Mouse (Mus musculus): ENCODE measurements around the gene Gja5. TPM values are rescaled to one million over a fixed set of nuclear protein-coding genes. Genes with fewer than 3 reads are reported as not detected.
"Not testable (repeated sequence)": the region's sequence is repeated elsewhere in the genome, so short reads cannot be mapped to it uniquely, and the experiment has no call there.

Gja5 gene
- polyA plus RNA-seq, 1 experiment: 0.48 TPM

DNA sequence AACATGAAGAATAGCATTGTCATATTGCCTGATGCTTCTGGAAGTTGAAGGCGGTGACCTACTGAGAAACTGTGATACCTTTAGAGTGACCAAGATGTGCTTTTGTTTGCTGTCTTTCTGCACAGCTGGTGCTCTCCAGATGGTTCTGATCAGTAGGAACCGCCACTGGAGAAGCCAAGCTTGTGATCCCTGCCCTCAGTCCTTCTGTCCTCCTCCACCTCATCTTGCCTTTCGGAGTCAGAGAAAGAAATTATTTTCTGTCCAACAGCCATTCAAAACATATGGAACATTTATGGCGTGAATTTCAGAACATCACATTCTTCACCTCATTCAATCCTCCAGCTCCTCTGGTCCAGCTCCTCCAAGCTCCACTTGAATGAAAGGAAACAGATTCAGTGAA lies 143.3 kb downstream of the Gja5 start:
- H3K4me1 ChIP-seq (ENCODE audit: control insufficient read depth, insufficient read depth, low read length): no peaks in the 10 kb centered on the region
- TF ChIP-seq CTCF (IDR thresholded peaks at IDR 0.05; ENCODE audit: extremely low read depth, insufficient read depth, low read length) (no peak), POLR2A (IDR thresholded peaks at IDR 0.05; ENCODE audit: extremely low read depth, insufficient read depth, low read length) (no peak)
- H3K4me3 ChIP-seq (ENCODE audit: insufficient read depth, low read length): no peak overlapping the region
- no peak overlapping the region for H3K27ac ChIP-seq (ENCODE audit: insufficient read depth, low read length)

GRCm38 (mm10) chr3:97048360-97048759 lies 143.9 kb downstream of the Gja5 start:
- Histone ChIP-seq H3K4me1 (ENCODE audit: control insufficient read depth, insufficient read depth, low read length) (no peaks in the 10 kb centered on the region), H3K27ac (ENCODE audit: insufficient read depth, low read length) (no peak overlapping the region), H3K4me3 (ENCODE audit: insufficient read depth, low read length) (no peak overlapping the region)
- no peak for TF ChIP-seq POLR2A (IDR thresholded peaks at IDR 0.05; ENCODE audit: extremely low read depth, insufficient read depth, low read length)
- no peak for TF ChIP-seq CTCF (IDR thresholded peaks at IDR 0.05; ENCODE audit: extremely low read depth, insufficient read depth, low read length)

DNA sequence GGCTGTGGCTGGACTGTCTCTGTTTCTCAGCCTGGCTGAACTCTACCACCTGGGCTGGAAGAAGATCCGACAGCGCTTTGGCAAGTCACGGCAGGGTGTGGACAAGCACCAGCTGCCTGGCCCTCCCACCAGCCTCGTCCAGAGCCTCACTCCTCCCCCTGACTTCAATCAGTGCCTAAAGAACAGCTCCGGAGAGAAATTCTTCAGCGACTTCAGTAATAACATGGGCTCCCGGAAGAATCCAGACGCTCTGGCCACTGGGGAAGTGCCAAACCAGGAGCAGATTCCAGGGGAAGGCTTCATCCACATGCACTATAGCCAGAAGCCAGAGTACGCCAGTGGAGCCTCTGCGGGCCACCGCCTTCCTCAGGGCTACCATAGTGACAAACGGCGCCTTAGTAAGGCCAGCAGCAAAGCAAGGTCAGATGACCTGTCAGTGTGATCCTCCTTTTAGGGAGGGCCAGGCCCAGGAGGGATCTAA lies 146.8 kb downstream of the Gja5 start:
- Histone ChIP-seq H3K4me1 (ENCODE audit: control insufficient read depth, insufficient read depth, low read length) (no peaks in the 10 kb centered on the region), H3K4me3 (ENCODE audit: insufficient read depth, low read length) (no peak overlapping the region), H3K27ac (ENCODE audit: insufficient read depth, low read length) (no peak overlapping the region)
- TF ChIP-seq POLR2A (IDR thresholded peaks at IDR 0.05; ENCODE audit: extremely low read depth, insufficient read depth, low read length) (no peak), CTCF (IDR thresholded peaks at IDR 0.05; ENCODE audit: extremely low read depth, insufficient read depth, low read length) (no peak)

DNA sequence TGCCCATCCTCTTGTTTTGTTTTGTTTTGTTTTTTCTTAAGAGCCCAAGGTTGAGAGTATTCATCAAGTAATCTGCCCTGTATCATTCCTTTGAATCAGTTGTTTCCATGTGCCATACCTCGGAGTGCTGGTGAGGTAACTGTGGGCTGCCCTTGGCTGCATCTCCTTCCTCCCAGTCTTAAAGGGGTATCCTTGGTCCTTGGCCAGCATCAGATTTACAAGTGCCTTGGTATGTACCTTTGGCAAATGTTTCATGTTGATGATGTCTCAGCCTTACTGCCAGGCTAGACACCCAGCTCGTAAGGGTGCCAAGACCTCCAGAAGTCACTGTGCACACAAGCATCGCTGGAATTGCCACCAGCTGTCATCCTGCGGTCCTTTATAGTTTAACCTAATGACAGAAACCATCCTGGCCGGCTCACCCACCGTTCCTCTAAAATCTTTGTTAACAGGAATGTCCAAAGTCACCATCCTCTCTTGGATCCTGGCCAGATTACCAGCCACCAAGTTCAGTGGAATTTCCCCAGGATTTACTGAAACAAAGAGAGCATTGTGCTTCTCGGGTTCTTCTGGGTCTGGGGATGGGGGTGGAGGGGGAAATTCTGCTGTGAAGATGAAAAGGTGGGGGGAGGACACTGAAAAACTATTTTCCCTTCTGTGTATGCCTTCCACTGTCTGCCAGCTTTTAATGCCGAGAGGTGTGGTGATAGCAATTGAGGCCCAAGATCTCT lies 147.7 kb downstream of the Gja5 start:
- H3K4me1 ChIP-seq (ENCODE audit: control insufficient read depth, insufficient read depth, low read length): no peaks in the 10 kb centered on the region
- no peak for TF ChIP-seq POLR2A (IDR thresholded peaks at IDR 0.05; ENCODE audit: extremely low read depth, insufficient read depth, low read length)
- TF ChIP-seq CTCF (IDR thresholded peaks at IDR 0.05; ENCODE audit: extremely low read depth, insufficient read depth, low read length): no peak
- no peak overlapping the region for H3K27ac ChIP-seq (ENCODE audit: insufficient read depth, low read length)
- no peak overlapping the region for H3K4me3 ChIP-seq (ENCODE audit: insufficient read depth, low read length)

DNA sequence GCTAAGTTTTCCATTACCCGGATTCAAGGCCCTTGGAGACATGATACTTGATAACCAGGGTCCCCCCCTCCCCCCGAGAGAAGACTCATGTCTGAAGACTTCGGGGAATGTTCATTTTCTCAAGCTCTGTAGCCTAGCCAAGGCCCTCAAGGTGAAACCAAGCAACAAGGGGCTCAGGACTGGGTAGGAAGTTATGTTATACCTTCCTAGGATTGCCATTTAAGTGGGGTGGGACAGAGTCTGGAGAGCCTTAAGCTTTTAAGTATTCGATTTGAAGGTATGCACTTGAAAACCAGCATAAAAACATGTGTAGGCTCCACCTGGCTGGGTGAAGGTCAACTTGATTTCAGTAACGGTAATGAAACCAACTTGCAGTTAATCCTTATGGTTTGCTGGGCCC lies 154.2 kb downstream of the Gja5 start:
- Histone ChIP-seq H3K4me3 (ENCODE audit: insufficient read depth, low read length) (no peak overlapping the region), H3K27ac (ENCODE audit: insufficient read depth, low read length) (no peak overlapping the region), H3K4me1 (ENCODE audit: control insufficient read depth, insufficient read depth, low read length) (no peaks in the 10 kb centered on the region)
- TF ChIP-seq POLR2A (IDR thresholded peaks at IDR 0.05; ENCODE audit: extremely low read depth, insufficient read depth, low read length) (no peak), CTCF (IDR thresholded peaks at IDR 0.05; ENCODE audit: extremely low read depth, insufficient read depth, low read length) (no peak)

DNA sequence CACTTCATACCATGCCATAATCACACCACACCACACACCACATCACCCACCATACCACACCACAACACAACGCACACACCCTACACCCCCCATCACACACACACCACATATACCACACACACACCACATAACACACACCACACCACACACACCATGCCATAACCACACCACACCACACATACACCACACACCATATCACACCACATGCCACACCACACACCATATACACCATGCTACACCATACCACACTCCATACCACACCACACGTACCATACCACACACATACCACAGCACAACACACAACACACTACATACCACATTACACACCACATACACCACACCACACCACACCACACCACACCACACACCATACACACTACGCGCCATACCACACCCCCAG lies 155.6 kb downstream of the Gja5 start:
- Histone ChIP-seq H3K4me3 (ENCODE audit: insufficient read depth, low read length) (no peak overlapping the region), H3K4me1 (ENCODE audit: control insufficient read depth, insufficient read depth, low read length) (no peaks in the 10 kb centered on the region), H3K27ac (ENCODE audit: insufficient read depth, low read length) (no peak overlapping the region)
- TF ChIP-seq POLR2A (IDR thresholded peaks at IDR 0.05; ENCODE audit: extremely low read depth, insufficient read depth, low read length) (no peak), CTCF (IDR thresholded peaks at IDR 0.05; ENCODE audit: extremely low read depth, insufficient read depth, low read length) (no peak)

GRCm38 (mm10) chr3:97062814-97063213 lies 158.3 kb downstream of the Gja5 start:
- no peak overlapping the region for H3K4me3 ChIP-seq (ENCODE audit: insufficient read depth, low read length)
- H3K27ac ChIP-seq (ENCODE audit: insufficient read depth, low read length): no peak overlapping the region
- TF ChIP-seq POLR2A (IDR thresholded peaks at IDR 0.05; ENCODE audit: extremely low read depth, insufficient read depth, low read length): no peak
- no peak for TF ChIP-seq CTCF (IDR thresholded peaks at IDR 0.05; ENCODE audit: extremely low read depth, insufficient read depth, low read length)
- no peaks in the 10 kb centered on the region for H3K4me1 ChIP-seq (ENCODE audit: control insufficient read depth, insufficient read depth, low read length)

DNA sequence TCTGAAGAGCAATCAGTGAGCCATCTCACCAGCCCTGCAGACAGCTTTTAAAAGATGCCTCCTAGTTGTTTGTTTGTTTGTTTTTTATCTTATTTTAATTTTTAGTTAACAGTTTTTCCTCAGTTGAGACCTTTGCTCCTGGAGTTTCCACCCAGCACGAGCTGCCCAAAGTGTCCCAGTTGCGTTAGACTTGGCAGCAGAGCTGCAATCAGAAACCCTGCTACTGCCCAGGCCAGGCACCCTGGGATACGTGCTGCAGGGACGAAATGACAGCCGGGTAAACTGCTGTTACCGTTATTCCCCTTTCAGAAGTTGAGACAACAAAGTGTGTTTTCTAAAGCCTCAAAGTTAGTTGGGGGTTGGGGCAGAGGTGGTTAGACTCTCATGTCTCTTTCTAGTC lies 159.6 kb downstream of the Gja5 start:
- no peaks in the 10 kb centered on the region for H3K4me1 ChIP-seq (ENCODE audit: control insufficient read depth, insufficient read depth, low read length)
- H3K27ac ChIP-seq (ENCODE audit: insufficient read depth, low read length): no peak overlapping the region
- TF ChIP-seq CTCF (IDR thresholded peaks at IDR 0.05; ENCODE audit: extremely low read depth, insufficient read depth, low read length): no peak
- TF ChIP-seq POLR2A (IDR thresholded peaks at IDR 0.05; ENCODE audit: extremely low read depth, insufficient read depth, low read length): no peak
- H3K4me3 ChIP-seq (ENCODE audit: insufficient read depth, low read length): no peak overlapping the region

DNA sequence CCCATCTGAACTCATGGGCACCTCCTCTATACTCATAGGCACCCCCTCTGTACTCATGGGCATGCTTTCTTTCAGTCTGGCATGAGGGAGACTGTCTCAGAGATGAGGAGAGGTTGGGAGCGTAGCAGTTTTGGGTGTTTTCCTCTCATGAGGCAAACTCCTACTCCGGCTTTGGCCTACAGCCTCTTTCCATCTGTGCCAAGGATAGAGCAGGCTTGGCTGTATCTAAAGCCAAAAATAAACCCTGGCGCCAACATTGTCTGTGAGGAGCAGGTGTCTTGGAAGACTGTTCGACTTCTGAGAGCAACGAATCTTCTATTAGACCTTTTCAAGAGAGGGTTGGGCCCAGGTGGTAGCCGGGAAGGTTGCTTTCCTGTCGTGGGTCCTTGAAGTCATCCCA lies 165.1 kb downstream of the Gja5 start:
- H3K4me3 ChIP-seq (ENCODE audit: insufficient read depth, low read length); H3K4me1 ChIP-seq (ENCODE audit: control insufficient read depth, insufficient read depth, low read length); H3K27ac ChIP-seq (ENCODE audit: insufficient read depth, low read length): not testable (repeated sequence)

DNA sequence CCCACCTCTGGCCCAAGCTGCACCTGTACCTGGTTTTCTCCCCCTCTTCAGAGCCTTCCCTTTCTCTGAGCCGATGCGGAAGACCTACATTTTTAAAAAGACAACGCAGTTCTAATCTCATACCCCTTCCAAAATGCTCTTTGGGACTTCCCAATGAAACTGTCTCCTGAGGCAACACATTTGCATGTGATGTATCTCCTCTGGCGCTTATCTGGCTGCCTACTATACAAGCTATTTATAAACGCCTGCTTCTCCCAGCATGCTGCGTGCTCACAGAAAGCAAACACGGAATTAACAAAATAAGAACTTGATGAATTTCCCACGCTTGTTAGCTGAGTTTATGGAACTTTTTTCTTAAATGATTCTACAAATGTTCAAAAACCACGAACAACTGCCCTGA lies 167.4 kb downstream of the Gja5 start:
- H3K4me1 ChIP-seq (ENCODE audit: control insufficient read depth, insufficient read depth, low read length); H3K4me3 ChIP-seq (ENCODE audit: insufficient read depth, low read length); H3K27ac ChIP-seq (ENCODE audit: insufficient read depth, low read length): not testable (repeated sequence)

DNA sequence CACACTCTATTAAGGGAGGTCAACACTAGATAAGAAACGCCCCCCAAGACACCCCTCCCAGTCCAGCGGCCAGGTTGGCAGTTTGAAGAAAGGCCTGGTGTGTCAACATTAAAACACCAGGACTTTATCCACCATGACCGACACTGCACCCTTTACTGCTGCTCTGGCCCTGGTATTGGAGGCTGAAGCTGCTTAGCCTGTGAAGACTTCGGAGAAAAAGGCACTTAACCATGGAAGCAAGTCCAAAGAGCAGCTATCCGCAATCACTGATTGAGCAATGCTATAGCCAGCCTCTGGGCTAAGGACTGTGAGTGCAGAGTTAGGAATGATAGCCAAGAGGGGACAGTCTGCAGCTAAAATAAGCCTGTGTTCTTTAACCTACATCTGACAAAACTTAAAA lies 167.9 kb downstream of the Gja5 start:
- H3K27ac ChIP-seq (ENCODE audit: insufficient read depth, low read length); H3K4me3 ChIP-seq (ENCODE audit: insufficient read depth, low read length); H3K4me1 ChIP-seq (ENCODE audit: control insufficient read depth, insufficient read depth, low read length): not testable (repeated sequence)

DNA sequence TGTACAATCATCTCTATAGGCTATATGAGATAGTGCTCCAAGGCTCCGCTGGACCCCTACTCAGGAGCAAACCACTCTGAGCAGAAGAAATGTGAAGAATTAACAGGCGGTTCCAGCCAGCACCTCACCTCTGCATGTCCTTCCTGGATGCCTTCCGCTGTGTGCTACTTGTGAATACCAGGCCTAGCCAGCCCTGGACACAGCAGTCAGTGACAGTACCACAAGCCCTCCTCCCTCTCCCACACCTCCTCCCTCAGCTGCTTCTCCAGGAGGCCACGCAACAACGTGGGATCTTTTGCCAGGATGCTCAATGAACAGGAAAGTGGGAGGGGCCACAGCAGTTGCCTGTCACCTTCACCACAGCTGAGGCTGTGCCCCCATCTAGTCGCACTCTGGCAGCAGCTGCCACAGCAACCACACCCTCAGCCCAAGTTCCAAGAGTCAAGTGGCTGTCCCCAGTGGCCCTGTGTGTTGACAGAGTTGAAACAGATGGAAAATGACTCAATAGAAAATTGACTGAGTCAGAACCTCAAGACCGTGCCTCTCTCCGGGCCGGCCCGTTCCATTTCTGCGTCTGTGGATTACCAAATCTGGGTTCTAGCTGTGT lies 171.4 kb downstream of the Gja5 start:
- H3K4me3 ChIP-seq (ENCODE audit: insufficient read depth, low read length); H3K4me1 ChIP-seq (ENCODE audit: control insufficient read depth, insufficient read depth, low read length); H3K27ac ChIP-seq (ENCODE audit: insufficient read depth, low read length): not testable (repeated sequence)
